Mouse (Mus musculus) thymus, postnatal 4 days (tissue): ENCODE results near the gene Sox6.

ENCODE experiments used
- DNase-seq: peaks from one replicate; pipeline ENCODE4 v3.0.0; 2021

The Sox6 gene

GRCm38 (mm10) chr7:115829260-115829659, 209.3 kb downstream of the Sox6 start:
- no peak for DNase-seq

GRCm38 (mm10) chr7:115825295-115825694, 213.3 kb downstream of the Sox6 start:
- DNase-seq: no peak

DNA sequence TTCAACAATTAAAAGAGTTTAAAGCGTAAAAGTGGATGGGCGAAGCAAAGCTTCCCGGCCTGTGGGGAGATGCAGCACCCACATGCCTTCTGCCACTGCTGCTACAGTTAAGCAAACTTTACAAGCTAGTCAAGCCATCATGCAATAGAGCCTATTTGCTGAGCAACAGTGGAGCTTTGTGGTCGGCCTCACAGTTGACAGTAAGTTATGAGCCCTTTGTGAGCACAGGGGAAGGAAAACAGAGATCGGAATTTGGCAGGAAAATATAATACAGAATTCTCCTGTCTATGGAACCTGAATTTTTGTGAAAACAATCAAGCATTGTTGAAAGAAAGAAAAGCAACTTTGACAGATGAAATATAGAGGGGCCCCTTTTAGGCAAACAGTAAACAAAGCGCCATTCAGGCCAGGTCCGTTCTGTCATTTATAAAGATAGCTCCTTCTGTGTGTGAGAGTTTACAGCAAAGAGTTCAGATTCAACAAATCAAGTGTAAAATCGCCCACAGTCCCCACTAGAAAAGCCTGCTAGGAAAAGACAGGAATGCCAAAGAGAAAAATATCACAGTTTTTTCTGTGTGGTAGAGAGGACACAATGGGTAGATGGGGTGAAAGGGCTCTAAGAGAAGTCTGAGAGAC, 213.9 kb downstream of the Sox6 start:
- DNase-seq: no peak

GRCm38 (mm10) chr7:115819136-115819535, 219.5 kb downstream of the Sox6 start:
- no peak for DNase-seq

- DNase-seq: no peak
These were observed 235.3 kb downstream of the Sox6 start for GRCm38 (mm10) chr7:115803256-115803655.

DNA sequence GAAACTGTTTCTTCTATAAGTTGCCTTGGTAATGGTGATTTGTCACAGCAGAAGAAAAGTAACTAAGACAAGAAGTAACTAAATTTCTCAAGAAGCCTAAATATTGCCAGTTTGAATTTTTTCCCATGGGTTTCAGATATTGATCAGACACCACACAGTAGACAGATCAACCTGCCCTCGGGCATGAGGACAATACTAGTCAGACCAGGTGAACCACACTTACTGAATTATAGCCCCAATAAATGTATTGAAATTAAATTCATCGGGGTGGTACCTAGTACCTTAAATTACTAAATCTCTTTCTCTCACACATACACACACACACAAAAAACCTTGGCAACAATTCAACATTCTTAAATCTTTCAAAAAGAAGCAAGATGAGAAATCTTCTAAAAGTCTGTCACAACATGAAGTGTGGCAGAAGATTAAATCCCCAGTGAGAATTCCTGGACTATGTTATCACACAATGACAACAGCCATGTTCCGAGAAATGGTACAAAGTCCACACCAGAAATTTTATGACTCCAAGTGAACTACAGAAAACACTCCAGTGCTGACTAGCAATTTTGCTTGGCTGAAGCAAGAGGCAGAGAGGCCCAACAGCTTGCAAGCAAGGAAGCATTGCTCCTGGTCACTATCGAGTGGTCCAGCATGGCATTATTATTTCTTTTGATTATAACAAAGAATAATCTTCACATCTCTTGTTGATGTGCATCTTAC, 244.3 kb downstream of the Sox6 start:
- DNase-seq: no peak

DNA sequence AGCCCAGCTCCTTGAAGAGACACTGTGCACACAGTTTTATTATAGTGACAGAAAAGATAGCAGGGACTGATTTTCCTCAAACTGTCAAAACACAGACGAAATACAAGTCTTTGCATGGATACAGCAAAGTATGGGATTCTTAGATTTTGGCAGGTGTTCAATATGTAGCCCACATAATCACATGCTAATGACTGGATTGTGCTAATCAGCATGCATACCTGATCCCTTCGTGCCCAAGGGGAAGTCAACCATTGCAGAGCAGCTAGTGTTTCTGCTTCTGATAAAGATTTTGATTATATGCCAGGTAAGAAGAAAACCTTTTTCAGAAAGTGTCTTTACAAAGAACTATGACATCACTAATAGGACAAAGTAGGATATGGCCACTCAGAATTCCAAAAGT, 245.8 kb downstream of the Sox6 start:
- no peak for DNase-seq

- no peak for DNase-seq
These were observed 249.3 kb downstream of the Sox6 start for GRCm38 (mm10) chr7:115789116-115789823.

DNA sequence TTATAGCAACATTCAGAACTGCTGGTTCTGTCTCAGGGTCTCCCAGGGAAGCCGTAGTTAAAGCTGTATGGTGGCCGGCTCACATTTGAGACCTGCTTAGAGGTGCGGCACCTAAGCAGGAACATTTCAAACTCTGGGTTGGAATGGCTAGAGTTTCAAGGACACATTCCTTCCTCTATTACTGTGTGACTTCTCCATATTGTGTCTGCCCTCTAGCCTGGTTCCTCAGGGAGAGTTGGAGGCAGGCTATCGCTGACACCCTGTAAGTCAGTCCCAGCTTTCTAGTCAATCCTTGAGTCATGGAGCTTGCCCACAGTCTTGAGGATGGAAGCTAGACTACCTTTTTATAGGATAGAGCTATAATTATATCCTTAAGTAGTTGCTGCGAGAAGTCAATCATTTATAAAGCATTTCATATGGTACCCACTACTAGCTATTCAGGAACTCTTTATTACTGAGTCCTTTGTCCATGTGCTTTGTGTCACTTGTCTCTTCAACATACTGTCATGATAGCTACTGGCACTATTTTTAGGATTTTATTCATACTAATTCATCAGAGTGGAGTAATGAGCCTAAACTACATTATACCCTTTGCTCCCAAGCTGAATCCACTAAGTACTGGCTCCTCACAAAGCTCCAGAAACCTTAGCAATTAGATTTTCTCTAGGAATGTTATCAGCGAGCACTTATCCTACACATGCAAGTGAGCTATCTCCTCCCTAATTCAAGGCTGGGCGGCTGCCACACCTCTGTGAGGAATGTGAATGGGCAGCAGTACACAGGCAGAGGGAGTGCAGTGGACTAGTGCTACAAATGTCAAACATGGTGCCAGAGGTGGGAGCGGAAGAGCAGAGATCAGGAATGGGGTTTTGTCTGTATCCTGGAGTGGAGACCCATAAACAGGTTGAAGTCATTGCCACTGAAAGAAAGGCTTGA, 254.3 kb downstream of the Sox6 start:
- no peak for DNase-seq

DNA sequence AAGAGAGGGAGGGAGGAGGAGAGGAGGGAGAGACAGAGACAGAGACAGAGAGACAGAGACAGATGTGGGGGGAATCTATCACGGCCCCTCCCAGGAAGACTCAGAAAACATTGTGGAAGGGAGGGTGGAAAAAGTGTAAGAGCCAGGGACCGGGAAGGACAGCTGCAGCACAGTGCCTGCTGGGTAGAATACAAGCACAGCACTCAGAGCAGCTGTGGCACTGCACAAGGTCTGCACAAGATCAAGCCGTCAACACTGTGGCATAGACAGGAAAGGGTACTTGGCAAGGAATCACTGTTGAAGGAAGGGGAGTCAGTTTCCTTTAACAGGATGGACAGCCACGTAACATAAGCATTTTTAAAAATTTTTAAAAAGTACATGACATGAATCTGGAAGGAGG, 258.4 kb downstream of the Sox6 start:
- no peak for DNase-seq

DNA sequence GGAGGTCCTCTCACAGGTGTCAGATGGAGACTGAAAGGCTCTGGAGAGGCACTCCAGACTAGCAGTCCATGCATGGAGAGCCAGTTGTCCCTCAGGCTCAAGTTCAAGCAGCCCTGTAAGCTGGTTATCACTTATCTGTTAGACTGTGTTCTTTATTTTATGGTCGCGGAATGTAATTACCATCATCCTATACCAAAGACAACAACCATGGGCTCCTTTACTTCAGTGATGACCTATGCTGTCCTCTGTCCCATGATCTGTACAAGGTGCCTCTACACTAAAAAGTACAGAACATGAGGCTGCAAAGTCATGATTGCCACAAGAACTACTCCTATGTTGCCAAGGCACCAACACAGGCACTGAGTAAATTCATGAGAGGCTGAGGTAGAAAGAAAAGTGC, 259.1 kb downstream of the Sox6 start:
- DNase-seq: no peak

DNA sequence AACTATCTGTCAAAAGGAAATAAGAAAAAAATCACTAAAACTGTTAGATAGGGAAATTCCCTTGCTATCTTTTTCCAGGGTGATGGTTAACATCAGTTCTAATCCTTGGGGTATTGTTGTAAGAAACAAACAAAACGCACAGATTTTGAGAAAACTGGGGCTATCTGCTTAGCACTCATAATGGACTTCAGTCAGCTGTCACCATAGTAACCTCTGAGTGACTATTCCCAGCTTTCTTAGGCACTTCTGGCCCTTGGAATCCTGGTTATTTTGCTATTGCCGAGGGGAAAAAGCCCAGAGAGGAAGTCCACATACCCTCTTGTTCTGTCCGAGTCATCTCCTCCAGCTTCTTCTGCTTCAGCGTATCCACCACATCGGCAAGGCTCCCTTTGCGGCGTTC, 261.9 kb downstream of the Sox6 start:
- DNase-seq: no peak

GRCm38 (mm10) chr7:115776324-115776723, 262.3 kb downstream of the Sox6 start:
- DNase-seq: no peak

- DNase-seq: no peak
These were observed 272.3 kb downstream of the Sox6 start for GRCm38 (mm10) chr7:115766316-115766715.

GRCm38 (mm10) chr7:115763851-115764250, 274.7 kb downstream of the Sox6 start:
- no peak for DNase-seq

DNA sequence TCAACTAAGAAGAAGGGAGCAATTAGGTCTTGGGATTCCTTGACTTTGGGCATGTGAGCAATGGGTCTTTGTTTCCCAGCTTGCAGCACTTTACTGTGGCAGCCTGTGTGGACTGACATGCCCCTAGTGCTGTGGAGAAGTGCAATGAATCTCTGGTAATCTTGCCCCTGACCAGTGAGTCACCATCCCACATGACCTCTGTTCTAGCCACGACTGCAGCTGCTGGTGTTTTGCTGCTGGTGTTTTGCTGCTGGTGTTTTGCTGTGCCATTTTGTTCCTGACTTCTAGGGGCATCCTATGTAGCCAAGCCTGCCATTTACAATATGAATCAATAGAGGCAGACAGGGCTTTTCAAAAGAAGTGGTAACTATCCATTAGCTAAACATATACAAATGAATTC, 280.4 kb downstream of the Sox6 start:
- DNase-seq: no peak

DNA sequence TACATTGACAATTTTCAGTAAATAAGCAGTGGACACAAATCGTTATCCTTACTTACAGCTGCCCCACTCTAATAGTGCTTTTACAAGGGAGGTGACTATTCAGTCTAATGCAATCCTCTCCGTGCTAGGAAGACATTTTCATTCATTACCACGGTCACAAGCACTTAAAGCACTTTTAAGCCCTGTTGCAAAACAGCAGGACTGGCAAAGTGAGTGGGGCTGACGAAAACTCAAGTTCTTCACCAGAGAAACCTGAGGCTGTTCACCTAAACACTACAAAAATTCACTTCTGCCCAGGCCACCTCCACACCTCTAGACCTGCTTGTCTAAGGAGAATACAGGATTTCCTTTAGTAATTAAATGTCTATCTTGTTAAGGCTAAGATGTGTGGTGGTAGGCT, 283.3 kb downstream of the Sox6 start:
- no peak for DNase-seq

DNA sequence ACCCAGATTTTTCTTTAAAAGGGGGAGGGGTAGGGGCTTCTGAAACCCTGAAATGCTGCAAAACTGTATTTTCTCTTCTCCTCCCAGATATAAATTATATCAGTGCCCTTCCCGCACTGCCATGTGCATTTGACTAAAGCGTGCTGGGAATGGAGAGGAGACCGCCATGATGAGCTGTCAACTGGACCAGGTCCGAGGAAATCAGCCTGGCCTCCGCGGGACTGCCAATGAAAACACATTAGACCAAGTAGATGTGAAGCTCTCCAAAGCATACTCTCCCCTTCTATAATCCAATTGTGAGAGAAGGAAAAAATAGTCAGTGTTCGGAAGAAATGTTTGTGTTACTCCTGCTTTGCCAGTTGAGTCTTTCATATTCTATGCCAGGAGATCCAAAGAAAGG, 284.4 kb downstream of the Sox6 start:
- no peak for DNase-seq

DNA sequence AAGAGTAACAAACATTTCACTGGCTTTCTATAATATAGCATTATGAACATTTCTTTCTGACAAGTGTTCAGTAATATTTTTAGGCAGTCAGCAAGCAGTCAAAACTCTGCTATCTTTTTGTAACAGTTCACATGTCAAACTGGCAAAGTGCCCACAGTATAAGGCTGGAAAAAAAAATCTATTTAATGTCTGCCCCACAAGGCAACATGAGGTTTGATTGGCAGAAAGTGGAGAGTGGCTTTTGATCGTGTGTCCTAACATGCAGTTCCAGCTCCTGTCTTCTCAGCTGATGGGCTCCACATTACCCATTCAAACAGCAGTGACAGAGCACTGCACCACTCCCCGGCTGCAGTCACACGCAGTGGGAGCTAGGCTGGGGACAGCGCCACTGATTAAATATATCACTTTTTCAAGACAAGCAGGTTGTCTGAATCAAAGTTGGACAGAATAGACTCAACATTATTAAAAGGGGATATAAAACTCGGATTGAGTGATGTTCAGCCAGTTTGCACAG, 286.4 kb downstream of the Sox6 start:
- no peak for DNase-seq

- no peak for DNase-seq
These were observed 287.5 kb downstream of the Sox6 start for GRCm38 (mm10) chr7:115751083-115751482.

DNA sequence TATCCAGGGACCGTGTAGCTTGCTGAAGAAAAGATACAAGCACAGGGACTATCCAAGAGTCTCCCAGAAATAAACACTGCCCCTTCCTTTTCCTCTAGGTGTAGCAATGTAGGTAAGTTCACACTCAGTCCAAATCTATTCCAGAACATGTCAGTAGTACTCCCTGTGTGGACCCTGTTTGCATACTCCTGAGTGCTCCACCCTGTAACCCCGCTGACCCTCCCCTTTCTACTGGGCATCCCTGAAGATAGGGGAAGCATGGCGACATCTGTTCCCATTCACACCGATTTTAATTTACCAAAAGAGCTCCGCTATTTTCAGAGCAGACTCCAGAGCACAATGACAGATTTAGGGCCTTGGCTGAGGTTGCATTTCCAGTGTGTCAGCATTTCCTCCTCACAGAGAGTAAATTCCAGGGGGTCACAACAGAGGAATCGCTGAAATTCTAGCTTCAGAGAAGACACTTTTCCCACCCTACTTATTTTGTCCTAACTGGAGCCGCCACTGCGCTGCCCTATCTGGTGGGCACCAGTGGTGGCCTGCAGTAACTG, 288.2 kb downstream of the Sox6 start:
- DNase-seq: no peak

- no peak for DNase-seq
These were observed 291.1 kb downstream of the Sox6 start for GRCm38 (mm10) chr7:115747541-115747940.
